Mouse (Mus musculus) heart, postnatal 0 days (tissue): ENCODE data around the gene Cdkl3. TPM values are rescaled to one million over a fixed set of nuclear protein-coding genes. Genes with fewer than 3 reads are reported as not detected.

Source experiments
- ATAC-seq: fragments of 200-750 bp; cut with Nextera tagmentation; 2 replicates; pipeline ENCODE4 v1.8.0; 2017; ENCODE audit warnings: low read depth, moderate number of reproducible peaks, moderate library complexity; ENCODE audit not compliant: insufficient read depth
- DNase-seq: peaks from one replicate; pipeline ENCODE4 v3.0.0-alpha.2; 2016; ENCODE audit warnings: low spot score
- H3K27ac ChIP-seq: fragments of 300-500 bp; sonication (generic); 2 replicates; pipeline ENCODE4 v1.5.1; 2014; ENCODE audit warnings: low read depth, mild to moderate bottlenecking
- H3K27me3 ChIP-seq: fragments of 300-500 bp; sonication (generic); 2 replicates; pipeline ENCODE4 v1.6.1; 2014; ENCODE audit warnings: low read length, mixed read lengths; ENCODE audit not compliant: control insufficient read depth, insufficient read depth
- H3K36me3 ChIP-seq: fragments of 300-500 bp; sonication (generic); replicated peaks from 2 replicates; pipeline ENCODE4 v1.6.1; 2014; ENCODE audit warnings: low read length, mixed read lengths; ENCODE audit not compliant: control insufficient read depth, insufficient read depth
- H3K4me1 ChIP-seq: fragments of 300-500 bp; sonication (generic); 2 replicates; pipeline ENCODE4 v1.6.1; 2014; ENCODE audit warnings: antibody characterized with exemption; ENCODE audit not compliant: control insufficient read depth, insufficient read depth
- H3K4me2 ChIP-seq: fragments of 300-500 bp; sonication (generic); 2 replicates; pipeline ENCODE4 v1.6.1; 2014; ENCODE audit warnings: low read depth, mild to moderate bottlenecking, low read length, moderate library complexity
- H3K4me3 ChIP-seq: fragments of 300-500 bp; sonication (generic); 2 replicates; pipeline ENCODE4 v1.5.1; 2014; ENCODE audit warnings: low read depth, low read length
- H3K9ac ChIP-seq: fragments of 300-500 bp; sonication (generic); replicated peaks from 2 replicates; pipeline ENCODE4 v1.6.1; 2014; ENCODE audit warnings: low read depth, low read length, mixed read lengths
- H3K9me3 ChIP-seq: fragments of 300-500 bp; sonication (generic); replicated peaks from 2 replicates; pipeline ENCODE4 v1.6.1; 2016; ENCODE audit warnings: low read length; ENCODE audit not compliant: control insufficient read depth
- CTCF ChIP-seq: IDR thresholded peaks from 2 replicates; pipeline ENCODE4 v1.5.1; 2016; ENCODE audit warnings: antibody characterized with exemption, control low read depth, low read depth
- EP300 ChIP-seq: IDR thresholded peaks from 2 replicates; pipeline ENCODE4 v1.6.1; 2016; ENCODE audit warnings: antibody characterized with exemption, low read depth
- WGBS: fragments of 180-500 bp; shearing (Covaris S2); extraction: QIAGEN DNeasy Blood & Tissue Kit; methylation state at CpG from one replicate; pipeline ENCODE4 v1.1.7; 2014; 5-methylcytosine and 5-hydroxymethylcytosine counted together
- microRNA-seq: library from miRNA; unstranded; fragments of <30 nt; microRNA quantifications from one replicate; pipeline ENCODE4, GENCODE M21; 2016
- polyA plus RNA-seq: library from polyadenylated mRNA; unstranded; fragments of >200 nt; fragmentation: Nextera tagmentation; extraction: Ambion mirVana; gene quantifications from 2 replicates; pipeline ENCODE4 v1.2.1, GENCODE M21; 2015
- total RNA-seq: library from RNA; depleted of rRNA; stranded (reverse); fragments of >200 nt; gene quantifications from 2 replicates; pipeline ENCODE4 v1.2.3, GENCODE M21; 2014; ENCODE audit warnings: low replicate concordance; rRNA removed

Gene Cdkl3
- total and polyA plus RNA-seq, 2 experiments from 2014 or later = 2.3 to 13.1 TPM

- Histone ChIP-seq H3K4me3 (no peak overlapping the region), H3K4me1 (peaks cover 12% of the 10 kb centered on the region; the same call in 1 of the 2 replicates), H3K9ac (no peak overlapping the region), H3K4me2 (0 out of 2 replicates have a peak overlapping the region, but pooled peaks have one; percentile 0), H3K27ac (peak overlapping the region; percentile 63), H3K9me3 (no peaks in the 10 kb centered on the region), H3K36me3 (peaks cover 11% of the 10 kb centered on the region), H3K27me3 (no peaks in the 10 kb centered on the region)
- WGBS = 49% methylated on average over 10 of the region's 10 CpGs
- peak; percentile 28 for DNase-seq
- TF ChIP-seq CTCF = no peak
- TF ChIP-seq EP300 = no peak
- peak; percentile 38; the same call in 1 of the 2 replicates for ATAC-seq
Measured at GRCm38 (mm10) chr11:52129621-52130450, 125.8 kb downstream of the Cdkl3 start.

- no peak for ATAC-seq
- Histone ChIP-seq H3K4me3 (no peak overlapping the region), H3K36me3 (peaks cover 3% of the 10 kb centered on the region; the same call in 1 of the 2 replicates), H3K27me3 (no peaks in the 10 kb centered on the region), H3K9ac (no peak overlapping the region), H3K4me2 (no peak overlapping the region), H3K9me3 (no peaks in the 10 kb centered on the region), H3K4me1 (peaks cover 12% of the 10 kb centered on the region; the same call in 1 of the 2 replicates), H3K27ac (peak overlapping the region; percentile 63; the same call in 1 of the 2 replicates)
- 86% methylated on average over 7 of the region's 7 CpGs for WGBS
- TF ChIP-seq CTCF (peak; percentile 29; the same call in 1 of the 2 replicates), EP300 (no peak)
- DNase-seq = no peak
Measured at GRCm38 (mm10) chr11:52130451-52131068, 126.5 kb downstream of the Cdkl3 start.

Small RNA genes within 50 kb of the gene (microRNA-seq; reads per million reads assigned to microRNA genes)
- gene Gm24157 (not detected), gene Mir3061 (20.5 reads per million, percentile 37 among the genes with 10 or more reads in this experiment)

Other genes starting within 250 kb of the Cdkl3 start
- gene Sec24a, start 240.6 kb upstream of the Cdkl3 start, total RNA-seq = 8.3 and 11.8 TPM in 2 replicates
- gene Sec24a, start 240.6 kb upstream of the Cdkl3 start, polyA plus RNA-seq = 6.2 and 7.3 TPM in 2 replicates
- 124 and 134 TPM in 2 replicates for gene Sar1b, start 240.5 kb upstream of the Cdkl3 start, total RNA-seq
- gene Sar1b, start 240.5 kb upstream of the Cdkl3 start, polyA plus RNA-seq = 194 and 196 TPM in 2 replicates
- 1.9 and 2.3 TPM in 2 replicates for gene Jade2, start 146.6 kb upstream of the Cdkl3 start, total RNA-seq
- gene Jade2, start 146.6 kb upstream of the Cdkl3 start, polyA plus RNA-seq = 0.60 and 0.72 TPM in 2 replicates
- gene Cdkn2aipnl, start 36.6 kb upstream of the Cdkl3 start, total RNA-seq = 37.6 and 58.0 TPM in 2 replicates
- gene Cdkn2aipnl, start 36.6 kb upstream of the Cdkl3 start, polyA plus RNA-seq = 40.7 and 46.9 TPM in 2 replicates
- gene Ube2b, start 3.5 kb upstream of the Cdkl3 start, total RNA-seq = 169 and 261 TPM in 2 replicates
- gene Ube2b, start 3.5 kb upstream of the Cdkl3 start, polyA plus RNA-seq = 404 and 412 TPM in 2 replicates
- 68.0 and 77.5 TPM in 2 replicates for gene Ppp2ca, start 94.5 kb downstream of the Cdkl3 start, total RNA-seq
- gene Ppp2ca, start 94.5 kb downstream of the Cdkl3 start, polyA plus RNA-seq = 48.8 and 53.3 TPM in 2 replicates
- not detected in 2 replicates for gene Olfr1373, start 141.3 kb downstream of the Cdkl3 start, total RNA-seq
- gene Olfr1373, start 141.3 kb downstream of the Cdkl3 start, polyA plus RNA-seq = not detected in 2 replicates
- gene Olfr1371, start 209.8 kb downstream of the Cdkl3 start, total RNA-seq = not detected in 2 replicates
- gene Olfr1371, start 209.8 kb downstream of the Cdkl3 start, polyA plus RNA-seq = not detected in 2 replicates
- 158 and 163 TPM in 2 replicates for gene Skp1a, start 227.8 kb downstream of the Cdkl3 start, total RNA-seq
- gene Skp1a, start 227.8 kb downstream of the Cdkl3 start, polyA plus RNA-seq = 492 and 524 TPM in 2 replicates